Mouse (Mus musculus) MEL (cell line): ENCODE data around the gene Isg20l2.

Source experiments
- CTCF ChIP-seq, 3 experiments: IDR thresholded peaks in 2 of 3; conservative IDR thresholded peaks in 1 of 3; 2 replicates each; pipeline ENCODE4 v1.5.1; 2011 to 2012; ENCODE audit warnings: low read length in 3 of 3, low read depth in 2 of 3, mild to moderate bottlenecking in 2 of 3, improper control_type of control experiment in 1 of 3, inconsistent platforms in 1 of 3, mixed read lengths in 1 of 3, moderate library complexity in 1 of 3; ENCODE audit not compliant: control insufficient read depth in 1 of 3, insufficient read depth in 1 of 3, poor library complexity in 1 of 3, severe bottlenecking in 1 of 3
- GATA1 ChIP-seq: IDR thresholded peaks from 2 replicates; pipeline ENCODE4 v1.6.1; 2011; ENCODE audit warnings: low read depth, low read length, improper control_type of control experiment
- MYC ChIP-seq: IDR thresholded peaks from 2 replicates; pipeline ENCODE4 v1.6.1; 2011; ENCODE audit warnings: low read depth, mild to moderate bottlenecking, low read length, improper control_type of control experiment, moderate library complexity
- POLR2A ChIP-seq, 2 experiments: IDR thresholded peaks; 2 replicates each; pipeline ENCODE4 v1.6.1; 2011 to 2012; ENCODE audit warnings: low read length in 2 of 2, mild to moderate bottlenecking in 2 of 2, control low read depth in 1 of 2, improper control_type of control experiment in 1 of 2, low read depth in 1 of 2, moderate library complexity in 1 of 2; ENCODE audit not compliant: control insufficient read depth in 1 of 2, insufficient read depth in 1 of 2, poor library complexity in 1 of 2

DNA sequence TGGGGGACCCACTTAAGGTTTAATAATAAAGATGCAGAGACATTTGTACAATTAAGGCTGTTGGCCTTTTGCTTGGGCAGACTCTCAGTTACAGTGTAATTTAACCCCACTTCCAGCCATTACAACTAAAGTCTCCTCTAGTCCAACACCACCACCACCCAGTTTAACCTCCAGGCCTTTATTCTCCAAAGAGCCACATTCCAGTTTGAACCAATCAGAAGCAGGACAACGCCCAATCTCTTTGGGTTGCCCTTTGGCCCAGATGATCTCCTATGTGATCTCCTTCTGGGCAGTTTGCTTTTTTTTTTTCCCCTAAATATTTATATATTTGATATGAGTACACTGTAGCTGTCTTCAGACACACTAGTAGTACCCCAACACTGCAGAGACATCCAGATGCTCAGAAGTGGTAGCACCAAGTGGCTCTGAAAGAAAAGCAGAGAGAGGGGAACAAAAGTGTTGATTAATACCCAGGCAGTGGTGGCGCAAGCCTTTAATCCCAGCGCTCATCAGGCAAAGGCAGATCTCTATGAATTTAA is 36.7 kb upstream of the Isg20l2 start:
- no peak for TF ChIP-seq CTCF (IDR thresholded peaks at IDR 0.05 in 2 of 3, conservative IDR thresholded peaks at IDR 0.05 in 1 of 3; ENCODE audit: control insufficient read depth in 1 of 3, insufficient read depth in 1 of 3, low read depth in 2 of 3, low read length in 3 of 3, poor library complexity in 1 of 3, severe bottlenecking in 1 of 3)
- TF ChIP-seq GATA1 = no peak
- TF ChIP-seq POLR2A (IDR thresholded peaks at IDR 0.05; ENCODE audit: control insufficient read depth in 1 of 2, insufficient read depth in 1 of 2, low read depth in 1 of 2, low read length in 2 of 2, poor library complexity in 1 of 2) = no peak
- TF ChIP-seq MYC = no peak
